ENCODE assay signal across 7 mouse cellular contexts in genomic region chr14:20113964-20114363, GRCm38 (mm10). TPM values are rescaled to one million over a fixed set of nuclear protein-coding genes. Genes with fewer than 3 reads are reported as not detected.
DNase-seq lines count a peak whose midpoint lies in the region; ATAC-seq and TF ChIP-seq lines count a peak whose summit lies in the region.

No protein-coding gene starts in this region.

- no peak overlapping the region for H3K27ac ChIP-seq in cortical plate, adult 2 months (ENCODE audit: insufficient read depth, low read length)
- H3K27ac ChIP-seq in limb, embryonic 10.5 days = no peak overlapping the region
- no peak overlapping the region for H3K27ac ChIP-seq in midbrain, embryonic 13.5 days

- no peak overlapping the region for H3K4me3 ChIP-seq in cortical plate, adult 2 months (ENCODE audit: insufficient read depth, low read length)
- no peak overlapping the region for H3K4me3 ChIP-seq in limb, embryonic 10.5 days
- no peak overlapping the region for H3K4me3 ChIP-seq in midbrain, embryonic 13.5 days (replicated peaks)

- peak; percentile 93 for TF ChIP-seq CTCF in cortical plate, adult 2 months (IDR thresholded peaks at IDR 0.05; ENCODE audit: extremely low read depth, insufficient read depth, low read length)

- H3K27me3 ChIP-seq in limb, embryonic 10.5 days (ENCODE audit: low read depth, poor library complexity, severe bottlenecking) = no peaks in the 10 kb centered on the region
- 0 out of 2 replicates have a peak, but pooled peaks cover 5% of the 10 kb centered on the region for H3K27me3 ChIP-seq in midbrain, embryonic 13.5 days

- ATAC-seq in midbrain, embryonic 13.5 days = peak; percentile 80

- DNase-seq in adrenal gland, adult 18-20 months (ENCODE audit: low spot score in 2 of 2) = peak; percentile 90 to 92
- DNase-seq in gastrocnemius, postnatal 10 days = peak; percentile 94
- peak; percentile 81 for DNase-seq in kidney, adult 11 months
- DNase-seq in limb, embryonic 10.5 days (ENCODE audit: low spot score) = peak; percentile 92
- DNase-seq in spleen, adult 12 weeks (ENCODE audit: low spot score) = peak; percentile 60

- 7% methylated on average over 6 of the region's 6 CpGs for WGBS in limb, embryonic 10.5 days
- 4% methylated on average over 6 of the region's 6 CpGs for WGBS in midbrain, embryonic 13.5 days

- H3K4me1 ChIP-seq in cortical plate, adult 2 months (ENCODE audit: control insufficient read depth, insufficient read depth, low read length) = no peaks in the 10 kb centered on the region
- peaks cover 17% of the 10 kb centered on the region for H3K4me1 ChIP-seq in limb, embryonic 10.5 days
- H3K4me1 ChIP-seq in midbrain, embryonic 13.5 days (replicated peaks) = no peaks in the 10 kb centered on the region; the same call in 1 of the 2 replicates

- TF ChIP-seq POLR2A in cortical plate, adult 2 months (IDR thresholded peaks at IDR 0.05; ENCODE audit: extremely low read depth, insufficient read depth, low read length) = no peak

- H3K9ac ChIP-seq in midbrain, embryonic 13.5 days (replicated peaks) = no peak overlapping the region

- H3K9me3 ChIP-seq in limb, embryonic 10.5 days (replicated peaks) = no peaks in the 10 kb centered on the region
- no peaks in the 10 kb centered on the region for H3K9me3 ChIP-seq in midbrain, embryonic 13.5 days

- H3K36me3 ChIP-seq in limb, embryonic 10.5 days = no peaks in the 10 kb centered on the region
- no peaks in the 10 kb centered on the region for H3K36me3 ChIP-seq in midbrain, embryonic 13.5 days

- no peak overlapping the region for H3K4me2 ChIP-seq in midbrain, embryonic 13.5 days (replicated peaks)

RNA-seq across cellular contexts. Expression of gene Saysd1, which starts 24.4 kb away (rescaled TPM):
- 1 to 10 TPM; 5.1 to 7.8 TPM for total RNA-seq in adrenal gland, adult 18-20 months (2021)
- polyA plus RNA-seq in cortical plate, adult 2 months (2012; rRNA removed) = 8.2 and 8.3 TPM in 2 replicates
- 1 to 10 TPM; 2.0 to 2.2 TPM for total RNA-seq in gastrocnemius, postnatal 10 days (2021)
- polyA plus RNA-seq in limb, embryonic 10.5 days (2016; fragmentation: Nextera tagmentation; extraction: Ambion mirVana) = 11.5 and 12.3 TPM in 2 replicates
- 14.8 and 15.1 TPM in 2 replicates for polyA plus RNA-seq in midbrain, embryonic 13.5 days (2015; fragmentation: Nextera tagmentation; extraction: Ambion mirVana)
